Mouse (Mus musculus) liver, embryonic 13.5 days (tissue): ENCODE measurements around the gene Eml3. TPM values are rescaled to one million over a fixed set of nuclear protein-coding genes. Genes with fewer than 3 reads are reported as not detected.
"Not testable (repeated sequence)": the region's sequence is repeated elsewhere in the genome, so short reads cannot be mapped to it uniquely, and the experiment has no call there.

Experiments
- ATAC-seq: fragments of 200-750 bp; cut with Nextera tagmentation; 2 replicates; pipeline ENCODE4 v1.8.0; 2017; ENCODE audit warnings: low read depth, mild to moderate bottlenecking, moderate number of reproducible peaks, moderate library complexity
- DNase-seq: peaks from one replicate; pipeline ENCODE4 v3.0.0; 2022
- H3K27ac ChIP-seq: fragments of 300-500 bp; sonication (generic); 2 replicates; pipeline ENCODE4 v1.5.1; 2015; ENCODE audit warnings: moderate library complexity, mild to moderate bottlenecking, inconsistent platforms
- H3K27me3 ChIP-seq: fragments of 300-500 bp; sonication (generic); 2 replicates; pipeline ENCODE4 v1.6.1; 2015; ENCODE audit warnings: mild to moderate bottlenecking, inconsistent platforms
- H3K36me3 ChIP-seq: fragments of 300-500 bp; sonication (generic); 2 replicates; pipeline ENCODE4 v1.6.1; 2015; ENCODE audit warnings: mild to moderate bottlenecking, inconsistent platforms
- H3K4me1 ChIP-seq: fragments of 300-500 bp; sonication (generic); replicated peaks from 2 replicates; pipeline ENCODE4 v1.6.1; 2015; ENCODE audit warnings: inconsistent platforms
- H3K4me2 ChIP-seq: fragments of 300-500 bp; sonication (generic); 2 replicates; pipeline ENCODE4 v1.6.1; 2015; ENCODE audit warnings: inconsistent platforms, mild to moderate bottlenecking, moderate library complexity
- H3K4me3 ChIP-seq: fragments of 300-500 bp; sonication (generic); replicated peaks from 2 replicates; pipeline ENCODE4 v1.5.1; 2015; ENCODE audit warnings: mild to moderate bottlenecking, inconsistent platforms
- H3K9ac ChIP-seq: fragments of 300-500 bp; sonication (generic); 2 replicates; pipeline ENCODE4 v1.6.1; 2015; ENCODE audit warnings: mild to moderate bottlenecking, inconsistent platforms
- H3K9me3 ChIP-seq: fragments of 300-500 bp; sonication (generic); replicated peaks from 2 replicates; pipeline ENCODE4 v1.6.1; 2016; ENCODE audit warnings: inconsistent platforms
- WGBS: fragments of 180-500 bp; shearing (Covaris S2); methylation state at CpG from one replicate; pipeline ENCODE4 v1.1.7; 2015; ENCODE audit not compliant: insufficient replicate concordance; 5-methylcytosine and 5-hydroxymethylcytosine counted together
- polyA plus RNA-seq: library from polyadenylated mRNA; unstranded; fragments of >200 nt; fragmentation: Nextera tagmentation; extraction: Ambion mirVana; gene quantifications from 2 replicates; pipeline ENCODE4 v1.2.1, GENCODE M21; 2015

The Eml3 gene
- polyA plus RNA-seq, 1 experiment from 2014 or later = 15.2 TPM

DNA sequence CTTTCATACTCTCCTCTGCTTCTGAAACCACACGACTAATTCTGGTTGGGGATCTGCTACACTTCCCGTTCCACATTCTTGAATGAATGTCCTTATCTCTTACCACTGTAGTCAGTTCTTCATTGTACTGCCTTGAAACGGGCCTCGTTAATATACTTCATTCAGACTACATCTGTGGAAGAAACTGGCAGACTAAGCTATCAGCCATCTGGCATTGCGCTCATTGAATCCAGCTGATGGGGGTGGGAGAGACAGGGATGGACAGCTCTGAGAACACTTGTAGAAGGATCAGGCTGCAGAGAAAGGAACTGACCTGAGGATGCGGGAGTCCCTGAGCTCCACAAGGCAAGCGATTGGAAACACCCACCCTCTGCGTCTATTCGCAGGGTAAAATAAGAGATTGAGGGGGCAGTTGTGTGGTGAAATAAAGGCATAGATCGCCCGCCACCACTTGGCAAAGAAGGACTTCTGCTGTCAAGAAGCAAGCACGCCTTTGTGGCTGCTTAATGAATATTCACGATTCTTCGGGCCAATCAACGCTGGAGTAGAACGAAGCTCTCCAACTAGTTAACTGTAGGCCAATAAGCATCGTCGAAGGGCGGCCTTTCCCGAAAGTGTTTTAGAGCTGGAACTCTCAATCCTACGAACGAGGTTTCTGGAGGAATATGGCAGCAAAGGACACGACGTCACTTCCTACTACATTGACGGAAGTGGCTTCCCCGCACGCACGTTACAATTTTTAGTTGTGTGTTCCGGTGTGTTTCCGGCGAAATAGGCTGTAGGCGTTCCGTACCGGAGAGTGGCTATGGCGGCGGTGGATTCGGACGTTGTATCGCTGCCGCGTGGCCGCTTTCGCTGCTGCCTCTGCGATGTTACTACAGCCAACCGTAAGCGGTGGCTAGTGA lies 24.0 kb downstream of the Eml3 start, which contains the start of gene Tut1:
Gene Tut1, plus strand, starts transcription at position 713 of the 905 bp plus-strand sequence.
- ATAC-seq (peak; percentile 94), DNase-seq (peak; percentile 88)
- WGBS = under 1% methylated on average over 46 of the region's 46 CpGs
- no peaks in the 10 kb centered on the region for H3K27me3 ChIP-seq
- H3K9me3 ChIP-seq = no peaks in the 10 kb centered on the region
- H3K4me1 ChIP-seq = peaks cover 37% of the 10 kb centered on the region
- H3K4me2 ChIP-seq = peak within 1 kb of the TSS; percentile 80
- H3K4me3 ChIP-seq = peak within 1 kb of the TSS; percentile 76
- H3K27ac ChIP-seq = peak within 1 kb of the TSS; percentile 75
- H3K9ac ChIP-seq = peak within 1 kb of the TSS; percentile 81
- peaks cover 72% of the 10 kb centered on the region for H3K36me3 ChIP-seq

DNA sequence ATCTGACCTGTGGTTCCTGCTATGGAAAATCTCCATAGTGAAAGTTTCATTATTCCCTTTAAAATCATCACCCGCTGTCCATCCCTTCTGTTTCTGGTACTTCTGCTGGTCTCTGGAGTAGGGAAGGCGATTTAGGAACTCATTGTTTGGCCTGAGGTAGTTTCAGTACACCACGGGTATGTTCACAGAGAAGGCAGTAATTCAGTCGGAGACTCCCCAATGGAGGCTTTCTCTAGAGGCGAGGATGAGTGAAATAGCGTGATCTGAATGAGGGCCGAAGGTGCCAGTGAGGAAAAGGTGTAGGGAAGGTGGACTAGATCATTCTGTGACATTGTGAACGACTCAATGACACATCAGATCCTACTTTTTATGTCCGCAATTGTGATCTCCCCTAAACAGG lies 24.8 kb downstream of the Eml3 start:
- Histone ChIP-seq H3K27ac (peak overlapping the region; percentile 75), H3K36me3 (peaks cover 72% of the 10 kb centered on the region), H3K4me3 (peak overlapping the region; percentile 76), H3K4me2 (peak overlapping the region; percentile 80), H3K4me1 (peaks cover 37% of the 10 kb centered on the region), H3K9me3 (no peaks in the 10 kb centered on the region), H3K9ac (peak overlapping the region; percentile 81), H3K27me3 (no peaks in the 10 kb centered on the region)
- DNase-seq (no peak), ATAC-seq (no peak)
- WGBS = 5% methylated on average over 9 of the region's 9 CpGs

GRCm38 (mm10) chr19:8962256-8962655 lies 32.9 kb downstream of the Eml3 start:
- Histone ChIP-seq H3K27me3 (no peaks in the 10 kb centered on the region), H3K9ac (no peak overlapping the region), H3K4me3 (no peak overlapping the region), H3K4me2 (no peak overlapping the region), H3K27ac (no peak overlapping the region), H3K4me1 (peaks cover 11% of the 10 kb centered on the region), H3K36me3 (peaks cover 85% of the 10 kb centered on the region), H3K9me3 (no peaks in the 10 kb centered on the region)
- WGBS = 67% methylated on average over 2 of the region's 2 CpGs
- DNase-seq (no peak), ATAC-seq (no peak)

GRCm38 (mm10) chr19:8965075-8965474 lies 35.7 kb downstream of the Eml3 start:
- no peak for ATAC-seq
- no peak overlapping the region for H3K4me3 ChIP-seq

DNA sequence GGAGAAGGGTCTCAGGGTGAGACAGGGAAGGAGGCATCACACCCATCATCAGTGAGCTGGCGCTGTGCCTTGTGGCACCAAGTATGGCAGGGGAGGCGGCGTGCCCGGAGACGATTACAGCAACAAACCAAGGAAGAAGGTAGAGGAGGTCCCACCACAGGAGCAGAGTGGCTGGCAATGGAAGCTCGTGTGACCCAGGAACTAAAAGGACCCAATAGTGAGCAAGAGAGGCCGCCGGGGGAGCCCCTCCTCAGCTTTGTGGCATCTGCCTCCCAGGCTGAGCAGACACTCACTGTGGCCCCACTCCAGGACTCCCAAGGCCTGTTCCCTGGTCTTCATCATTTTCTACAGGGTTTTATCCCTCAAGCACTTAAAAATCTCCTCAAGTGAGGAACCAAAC lies 36.4 kb downstream of the Eml3 start:
- DNase-seq = no peak
- ATAC-seq = no peak
- Histone ChIP-seq H3K9me3 (no peaks in the 10 kb centered on the region), H3K9ac (peak overlapping the region; percentile 75), H3K27me3 (no peaks in the 10 kb centered on the region), H3K27ac (peak overlapping the region; percentile 87), H3K4me2 (peak overlapping the region; percentile 71), H3K36me3 (peaks cover 77% of the 10 kb centered on the region), H3K4me3 (peak overlapping the region; percentile 67), H3K4me1 (peaks cover 38% of the 10 kb centered on the region)
- 74% methylated on average over 8 of the region's 8 CpGs for WGBS

More at GRCm38 (mm10) chr19:8965075-8965474, 35.7 kb downstream of the Eml3 start:
- no peak for DNase-seq
- peak overlapping the region; percentile 4; the same call in 1 of the 2 replicates for H3K27ac ChIP-seq
- H3K27me3 ChIP-seq = no peaks in the 10 kb centered on the region
- H3K9me3 ChIP-seq = no peaks in the 10 kb centered on the region
- H3K4me1 ChIP-seq = peaks cover 38% of the 10 kb centered on the region
- WGBS = 88% methylated on average over 11 of the region's 11 CpGs
- H3K9ac ChIP-seq = 0 out of 2 replicates have a peak overlapping the region, but pooled peaks have one; percentile 22
- H3K36me3 ChIP-seq = peaks cover 77% of the 10 kb centered on the region
- H3K4me2 ChIP-seq = 0 out of 2 replicates have a peak overlapping the region, but pooled peaks have one; percentile 71

- DNase-seq (no peak), ATAC-seq (no peak)
- Histone ChIP-seq H3K9me3 (no peaks in the 10 kb centered on the region), H3K9ac (peak overlapping the region; percentile 75), H3K4me1 (peaks cover 39% of the 10 kb centered on the region), H3K4me3 (peak overlapping the region; percentile 67), H3K27ac (peak overlapping the region; percentile 87), H3K4me2 (peak overlapping the region; percentile 71), H3K36me3 (peaks cover 77% of the 10 kb centered on the region), H3K27me3 (no peaks in the 10 kb centered on the region)
- 36% methylated on average over 5 of the region's 5 CpGs for WGBS
These were observed 36.8 kb downstream of the Eml3 start for GRCm38 (mm10) chr19:8966198-8966589.

GRCm38 (mm10) chr19:8966590-8967372 lies 37.4 kb downstream of the Eml3 start, which contains the start of gene Eef1g:
TSS of gene Eef1g (plus strand) at chr19:8967041.
- Histone ChIP-seq H3K4me1 (peaks cover 42% of the 10 kb centered on the region), H3K4me2 (peak within 1 kb of the TSS; percentile 94), H3K36me3 (peaks cover 77% of the 10 kb centered on the region), H3K9ac (peak within 1 kb of the TSS; percentile 91), H3K9me3 (no peaks in the 10 kb centered on the region), H3K27ac (peak within 1 kb of the TSS; percentile 87), H3K27me3 (no peaks in the 10 kb centered on the region), H3K4me3 (peak within 1 kb of the TSS; percentile 85)
- peak; percentile 98 for ATAC-seq
- under 1% methylated on average over 52 of the region's 52 CpGs for WGBS
- DNase-seq = peak; percentile 99

DNA sequence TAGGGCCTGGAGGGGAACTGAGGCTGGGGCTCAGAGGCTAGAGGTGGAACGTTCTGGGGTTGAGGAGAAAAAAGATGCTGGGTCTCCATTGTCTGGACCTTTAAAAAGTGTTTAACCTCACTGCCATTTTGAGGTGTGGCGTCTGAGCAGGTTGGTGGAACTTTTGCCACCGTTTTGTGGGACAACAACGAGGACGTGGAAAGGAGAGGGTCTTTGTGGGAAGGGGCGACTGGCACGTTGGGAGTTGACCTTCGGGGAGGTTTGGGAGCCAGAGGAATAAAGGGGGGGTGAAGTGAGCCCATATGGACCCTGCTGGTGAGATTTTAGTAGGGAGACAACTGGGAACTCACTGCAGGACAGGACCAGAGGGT lies 38.0 kb downstream of the Eml3 start:
- DNase-seq (no peak), ATAC-seq (no peak)
- Histone ChIP-seq H3K9ac (peak overlapping the region; percentile 91), H3K27ac (peak overlapping the region; percentile 86), H3K4me1 (peaks cover 46% of the 10 kb centered on the region), H3K4me3 (peak overlapping the region; percentile 85), H3K4me2 (peak overlapping the region; percentile 94), H3K9me3 (no peaks in the 10 kb centered on the region), H3K27me3 (no peaks in the 10 kb centered on the region), H3K36me3 (peaks cover 77% of the 10 kb centered on the region)
- under 1% methylated on average over 8 of the region's 8 CpGs for WGBS

DNA sequence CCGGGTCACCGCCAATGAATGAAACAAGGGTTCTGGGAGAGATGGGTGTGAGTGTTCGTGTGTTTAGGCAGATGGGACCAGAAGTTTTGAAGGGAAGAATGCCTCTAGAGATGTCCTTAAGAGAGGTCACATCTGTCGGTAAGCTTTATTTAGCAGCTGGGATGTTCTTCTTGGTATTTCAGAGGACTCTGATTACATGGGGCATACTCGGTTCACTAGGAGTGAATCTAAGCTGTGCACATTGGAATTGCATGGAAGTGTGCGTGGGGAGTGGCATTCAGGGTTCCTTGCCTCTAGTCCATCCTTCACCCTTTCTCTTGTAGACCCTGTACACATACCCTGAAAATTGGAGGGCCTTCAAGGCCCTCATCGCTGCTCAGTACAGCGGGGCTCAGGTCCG lies 38.5 kb downstream of the Eml3 start:
- 0% methylated on average over 9 of the region's 9 CpGs for WGBS
- Histone ChIP-seq H3K36me3 (peaks cover 77% of the 10 kb centered on the region), H3K27ac (peak overlapping the region; percentile 86)

DNA sequence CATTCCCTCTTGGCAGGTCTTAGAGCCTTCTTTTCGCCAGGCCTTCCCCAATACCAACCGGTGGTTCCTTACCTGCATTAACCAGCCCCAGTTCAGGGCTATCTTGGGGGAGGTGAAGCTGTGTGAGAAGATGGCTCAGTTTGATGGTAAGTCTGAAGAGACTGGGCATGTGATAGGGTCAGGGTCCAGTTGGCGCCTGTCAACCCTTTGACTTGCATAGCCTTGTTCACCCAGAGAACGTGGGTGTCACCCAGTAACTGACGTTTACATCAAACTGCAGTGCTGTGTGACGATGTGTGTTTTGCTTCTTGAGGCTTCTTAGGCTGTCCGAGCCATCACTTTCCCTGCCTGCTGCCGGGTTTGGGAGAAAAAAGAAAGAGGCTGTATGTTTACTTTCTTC lies 43.1 kb downstream of the Eml3 start:
- H3K9me3 ChIP-seq, H3K27me3 ChIP-seq, DNase-seq, H3K27ac ChIP-seq, H3K4me2 ChIP-seq, H3K9ac ChIP-seq, H3K4me3 ChIP-seq, ATAC-seq: not testable (repeated sequence)
- 74% methylated on average over 8 of the region's 8 CpGs for WGBS
- Histone ChIP-seq H3K4me1 (peaks cover 39% of the 10 kb centered on the region), H3K36me3 (peaks cover 92% of the 10 kb centered on the region)

More for the DNA sequence above, 38.5 kb downstream of the Eml3 start:
- DNase-seq (no peak), ATAC-seq (no peak)
- Histone ChIP-seq H3K4me2 (peak overlapping the region; percentile 94), H3K4me1 (peaks cover 46% of the 10 kb centered on the region), H3K4me3 (peak overlapping the region; percentile 85), H3K9ac (peak overlapping the region; percentile 91), H3K9me3 (no peaks in the 10 kb centered on the region), H3K27me3 (no peaks in the 10 kb centered on the region)

GRCm38 (mm10) chr19:8974638-8975037 lies 45.3 kb downstream of the Eml3 start:
- Histone ChIP-seq H3K4me3 (no peak overlapping the region), H3K4me1 (peaks cover 23% of the 10 kb centered on the region), H3K9me3 (no peaks in the 10 kb centered on the region), H3K36me3 (peaks cover 100% of the 10 kb centered on the region), H3K27ac (no peak overlapping the region), H3K27me3 (no peaks in the 10 kb centered on the region), H3K9ac (no peak overlapping the region), H3K4me2 (no peak overlapping the region)
- WGBS = 80% methylated on average over 1 of the region's 1 CpGs
- DNase-seq (no peak), ATAC-seq (no peak)
